Comparison of ENCODE assay signal across 8 mouse cellular contexts in genomic region chr5:122547251-122547714, GRCm38 (mm10). TPM values are rescaled to one million over a fixed set of nuclear protein-coding genes. Genes with fewer than 3 reads are reported as not detected.
DNase-seq lines count a peak whose midpoint lies in the region; TF ChIP-seq lines count a peak whose summit lies in the region.

No protein-coding gene starts in this region.

- H3K27ac ChIP-seq in gastrocnemius, adult 2 months = peak overlapping the region; percentile 83
- no peak overlapping the region for H3K27ac ChIP-seq in kidney, adult 2 months (ENCODE audit: insufficient read depth, low read depth, low read length)

- intact Hi-C loops in gastrocnemius, adult 2 months (cut with DNase I) = loop anchor here (5.0 kb wide), 2 partner anchors 65 to 80 kb away; partner anchors contain the start of gene Ift81

- no peaks in the 10 kb centered on the region for H3K36me3 ChIP-seq in kidney, adult 2 months (ENCODE audit: control insufficient read depth, insufficient read depth, low read length)

- H3K27me3 ChIP-seq in kidney, adult 2 months (replicated peaks; ENCODE audit: control insufficient read depth, insufficient read depth, low read length) = no peaks in the 10 kb centered on the region

- no peak for TF ChIP-seq POLR2A in kidney, adult 2 months (IDR thresholded peaks at IDR 0.05; ENCODE audit: low read depth, low read length)

- H3K4me3 ChIP-seq in gastrocnemius, adult 2 months = peak overlapping the region; percentile 41
- no peak overlapping the region for H3K4me3 ChIP-seq in kidney, adult 2 months (ENCODE audit: insufficient read depth, low read depth, low read length)

- TF ChIP-seq CTCF in gastrocnemius, adult 2 months (IDR thresholded peaks at IDR 0.05) = peak; percentile 69
- peak; percentile 60 for TF ChIP-seq CTCF in kidney, adult 2 months (conservative IDR thresholded peaks at IDR 0.05; ENCODE audit: insufficient read depth, insufficient read length, low read depth, low read length)

- 26% methylated on average over 7 of the region's 7 CpGs for WGBS in kidney, adult 2 months

- H3K4me1 ChIP-seq in kidney, adult 2 months (ENCODE audit: control insufficient read depth, insufficient read depth, low read length) = peaks cover 13% of the 10 kb centered on the region

- peak; percentile 46 for DNase-seq in embryo, embryonic 10 days (ENCODE audit: low spot score)
- no peak for DNase-seq in embryo, embryonic 9.5 days (ENCODE audit: extremely low spot score)
- DNase-seq in urinary bladder, postnatal 25 days (ENCODE audit: low spot score) = peak; percentile 40
- no peak for DNase-seq in urinary bladder, postnatal 4 days (ENCODE audit: low spot score in 2 of 2)
- DNase-seq in gastrocnemius, adult 2 months = peak; percentile 62
- DNase-seq in kidney, adult 2 months = peak; percentile 86
- DNase-seq in lung, postnatal 25 days (ENCODE audit: low spot score) = peak; percentile 86
- DNase-seq in thymus, postnatal 4 days = peak; percentile 50

RNA-seq across cellular contexts. Expression of gene Atp2a2, which starts 45.3 kb away (rescaled TPM):
- total RNA-seq in gastrocnemius, adult 2 months (2021) = 100 to 1,000 TPM; 387 to 963 TPM
- polyA plus RNA-seq in kidney, adult 2 months (2012; rRNA removed) = 94.2 and 96.2 TPM in 2 replicates

Comparison
In these comparisons a context has a peak if more than half of its experiments do, and no peak if none do; other contexts are left out.
1. DNase-seq: peak in embryo, embryonic 10 days (single experiment), urinary bladder, postnatal 25 days (single experiment), gastrocnemius, adult 2 months (single experiment), kidney, adult 2 months (single experiment), lung, postnatal 25 days (single experiment) and thymus, postnatal 4 days (single experiment); none in embryo, embryonic 9.5 days (single experiment) and urinary bladder, postnatal 4 days (0 of 2).